Mouse (Mus musculus): Measurements from ENCODE around the gene Tmem131. TPM values are rescaled to one million over a fixed set of nuclear protein-coding genes. Genes with fewer than 3 reads are reported as not detected.

The Tmem131 gene
- total RNA-seq, 1 experiment from 2014 or later = 28.1 TPM

- no peak for ATAC-seq (replicated peaks; ENCODE audit: low read depth, poor library complexity, severe bottlenecking)
Measured at GRCm38 (mm10) chr1:36759076-36759475, 184.4 kb downstream of the Tmem131 start.

- no peak for ATAC-seq (replicated peaks; ENCODE audit: low read depth, poor library complexity, severe bottlenecking)
Measured at GRCm38 (mm10) chr1:36758553-36758952, 184.9 kb downstream of the Tmem131 start.

GRCm38 (mm10) chr1:36753932-36754675 is 189.4 kb downstream of the Tmem131 start:
- peak; percentile 89 for ATAC-seq (replicated peaks; ENCODE audit: low read depth, poor library complexity, severe bottlenecking)

GRCm38 (mm10) chr1:36746452-36746851 is 197.0 kb downstream of the Tmem131 start:
- ATAC-seq (replicated peaks; ENCODE audit: low read depth, poor library complexity, severe bottlenecking) = peak; percentile 54; the same call in 1 of the 2 replicates

GRCm38 (mm10) chr1:36745661-36746060 is 197.8 kb downstream of the Tmem131 start:
- no peak for ATAC-seq (replicated peaks; ENCODE audit: low read depth, poor library complexity, severe bottlenecking)

GRCm38 (mm10) chr1:36744268-36744944 is 199.1 kb downstream of the Tmem131 start:
- peak; percentile 83 for ATAC-seq (replicated peaks; ENCODE audit: low read depth, poor library complexity, severe bottlenecking)

GRCm38 (mm10) chr1:36743046-36743445 is 200.4 kb downstream of the Tmem131 start:
- no peak for ATAC-seq (replicated peaks; ENCODE audit: low read depth, poor library complexity, severe bottlenecking)

Other genes with a start within 250 kb of the Tmem131 start
- not detected in 2 replicates for gene 4933424G06Rik, start 233.5 kb downstream of the Tmem131 start, total RNA-seq (2017)
- 40.1 and 42.2 TPM in 2 replicates for gene Actr1b, start 229.2 kb downstream of the Tmem131 start, total RNA-seq (2017)
- 1.0 TPM in 1 of 2 replicates, not detected in the other for gene Zap70, start 181.9 kb downstream of the Tmem131 start, total RNA-seq (2017)
- gene Vwa3b, start 82.9 kb upstream of the Tmem131 start, total RNA-seq (2017) = not detected in 2 replicates